In genomic region chr3:94974528-94975422, GRCm38 (mm10) we compare ENCODE assay signal across 8 mouse cellular contexts. TPM values are rescaled to one million over a fixed set of nuclear protein-coding genes. Genes with fewer than 3 reads are reported as not detected.
DNase-seq lines count a peak whose midpoint lies in the region; ATAC-seq and TF ChIP-seq lines count a peak whose summit lies in the region.

Gene Pi4kb (plus strand): TSS chr3:94974731.

- peak; percentile 87 for TF ChIP-seq POLR2A in heart, adult 2 months (IDR thresholded peaks at IDR 0.05; ENCODE audit: insufficient read depth, low read depth, low read length)

- peak; percentile 48 for TF ChIP-seq CTCF in heart, adult 2 months (IDR thresholded peaks at IDR 0.05)

- no peaks in the 10 kb centered on the region for H3K27me3 ChIP-seq in embryonic facial prominence, embryonic 14.5 days (replicated peaks; ENCODE audit: control insufficient read depth, insufficient read depth, low read length)
- H3K27me3 ChIP-seq in heart, adult 2 months (ENCODE audit: control insufficient read depth, insufficient read depth, low read length): no peaks in the 10 kb centered on the region
- H3K27me3 ChIP-seq in limb, embryonic 13.5 days: no peaks in the 10 kb centered on the region
- no peaks in the 10 kb centered on the region for H3K27me3 ChIP-seq in midbrain, embryonic 16.5 days (ENCODE audit: control insufficient read depth, insufficient read depth, low read depth, low read length)

- 2% methylated on average over 53 of the region's 57 CpGs for WGBS in embryonic facial prominence, embryonic 14.5 days
- under 1% methylated on average over 57 of the region's 57 CpGs for WGBS in heart, adult 2 months
- under 1% methylated on average over 57 of the region's 57 CpGs for WGBS in limb, embryonic 13.5 days
- under 1% methylated on average over 52 of the region's 57 CpGs for WGBS in midbrain, embryonic 16.5 days

- intact Hi-C loops in heart, adult 2 months (cut with DNase I): loop anchor here (1.0 to 2.0 kb wide), 3 partner anchors 11 to 22 kb away; partner anchors contain the start of gene Rfx5

- H3K9me3 ChIP-seq in embryonic facial prominence, embryonic 14.5 days (ENCODE audit: control insufficient read depth, low read length): no peaks in the 10 kb centered on the region
- no peaks in the 10 kb centered on the region for H3K9me3 ChIP-seq in limb, embryonic 13.5 days
- no peaks in the 10 kb centered on the region for H3K9me3 ChIP-seq in midbrain, embryonic 16.5 days (replicated peaks; ENCODE audit: control insufficient read depth, low read length, poor library complexity, severe bottlenecking)

- H3K9ac ChIP-seq in embryonic facial prominence, embryonic 14.5 days (ENCODE audit: low read depth, low read length): peak within 1 kb of the TSS; percentile 93
- peak within 1 kb of the TSS; percentile 97 for H3K9ac ChIP-seq in heart, adult 2 months (ENCODE audit: low read depth, low read length)
- peak within 1 kb of the TSS; percentile 94 for H3K9ac ChIP-seq in limb, embryonic 13.5 days
- H3K9ac ChIP-seq in midbrain, embryonic 16.5 days (ENCODE audit: low read depth, low read length): peak within 1 kb of the TSS; percentile 89

- peak within 1 kb of the TSS; percentile 94 for H3K4me3 ChIP-seq in embryonic facial prominence, embryonic 14.5 days (ENCODE audit: low read depth, low read length)
- H3K4me3 ChIP-seq in heart, adult 2 months: peak within 1 kb of the TSS; percentile 80
- peak within 1 kb of the TSS; percentile 89 for H3K4me3 ChIP-seq in limb, embryonic 13.5 days
- H3K4me3 ChIP-seq in midbrain, embryonic 16.5 days (ENCODE audit: low read depth, low read length): peak within 1 kb of the TSS; percentile 75

- H3K4me2 ChIP-seq in embryonic facial prominence, embryonic 14.5 days (ENCODE audit: low read depth, low read length): peak within 1 kb of the TSS; percentile 84
- H3K4me2 ChIP-seq in limb, embryonic 13.5 days (replicated peaks): peak within 1 kb of the TSS; percentile 78
- H3K4me2 ChIP-seq in midbrain, embryonic 16.5 days (ENCODE audit: low read length): peak within 1 kb of the TSS; percentile 54

- peaks cover 23% of the 10 kb centered on the region; the same call in 1 of the 2 replicates for H3K36me3 ChIP-seq in embryonic facial prominence, embryonic 14.5 days (ENCODE audit: control insufficient read depth, insufficient read depth, low read length)
- H3K36me3 ChIP-seq in heart, adult 2 months (ENCODE audit: control insufficient read depth, insufficient read depth, low read length): peaks cover 14% of the 10 kb centered on the region
- H3K36me3 ChIP-seq in limb, embryonic 13.5 days: peaks cover 15% of the 10 kb centered on the region
- no peaks in the 10 kb centered on the region for H3K36me3 ChIP-seq in midbrain, embryonic 16.5 days (ENCODE audit: control insufficient read depth, insufficient read depth, low read length)

- ATAC-seq in embryonic facial prominence, embryonic 14.5 days (ENCODE audit: low read depth): peak; percentile 96
- ATAC-seq in limb, embryonic 13.5 days (ENCODE audit: low FRiP score, low read depth): peak; percentile 94
- peak; percentile 95 for ATAC-seq in midbrain, embryonic 16.5 days

- peak; percentile 95 for DNase-seq in 3T3-L1 (ENCODE audit: low read depth, low spot score)
- peak; percentile 59 to 79 for DNase-seq in adrenal gland, postnatal 4 days (ENCODE audit: low spot score in 2 of 2)
- DNase-seq in embryonic facial prominence, embryonic 14.5 days (ENCODE audit: low spot score): peak; percentile 97
- peak; percentile 90 to 91 for DNase-seq in heart, adult 2 months
- peak; percentile 83 to 89 for DNase-seq in kidney, adult 8-10 months
- DNase-seq in spleen, postnatal 10 days (ENCODE audit: low spot score in 2 of 2): peak; percentile 91 to 95

- H3K79me2 ChIP-seq in heart, adult 2 months (replicated peaks; ENCODE audit: control insufficient read depth, insufficient read depth, low read length): peaks cover 5% of the 10 kb centered on the region

- TF ChIP-seq EP300 in heart, adult 2 months (IDR thresholded peaks at IDR 0.05; ENCODE audit: insufficient read depth, low read depth, low read length): peak; percentile 70; the same call in 1 of the 2 replicates

- H3K27ac ChIP-seq in embryonic facial prominence, embryonic 14.5 days (replicated peaks; ENCODE audit: low read depth, low read length): peak within 1 kb of the TSS; percentile 92
- H3K27ac ChIP-seq in heart, adult 2 months: peak within 1 kb of the TSS; percentile 92
- peak within 1 kb of the TSS; percentile 82 for H3K27ac ChIP-seq in limb, embryonic 13.5 days
- H3K27ac ChIP-seq in midbrain, embryonic 16.5 days (ENCODE audit: low read length): peak within 1 kb of the TSS; percentile 91

- peaks cover 14% of the 10 kb centered on the region for H3K4me1 ChIP-seq in embryonic facial prominence, embryonic 14.5 days (ENCODE audit: control insufficient read depth, insufficient read depth, low read length)
- H3K4me1 ChIP-seq in heart, adult 2 months (ENCODE audit: control insufficient read depth, insufficient read depth, low read length): peaks cover 3% of the 10 kb centered on the region
- H3K4me1 ChIP-seq in limb, embryonic 13.5 days: peaks cover 13% of the 10 kb centered on the region
- peaks cover 14% of the 10 kb centered on the region for H3K4me1 ChIP-seq in midbrain, embryonic 16.5 days (ENCODE audit: control insufficient read depth, insufficient read depth, low read length)

RNA-seq across cellular contexts. Expression of gene Pi4kb, which starts in this region (rescaled TPM):
- total RNA-seq in adrenal gland, postnatal 4 days (2021): 10 to 100 TPM; 51.8 to 56.2 TPM
- polyA plus RNA-seq in embryonic facial prominence, embryonic 14.5 days (2014; fragmentation: Nextera tagmentation; extraction: Ambion mirVana): 26.5 and 28.2 TPM in 2 replicates
- total RNA-seq in heart, adult 2 months (2021): 10 to 100 TPM; 25.8 to 29.5 TPM
- 18.7 and 28.7 TPM in 2 replicates for polyA plus RNA-seq in heart, adult 2 months (2012; rRNA removed)
- 27.8 and 34.3 TPM in 2 replicates for polyA plus RNA-seq in limb, embryonic 13.5 days (2015; fragmentation: Nextera tagmentation; extraction: Ambion mirVana)
- 21.1 and 22.4 TPM in 2 replicates for polyA plus RNA-seq in midbrain, embryonic 16.5 days (2015; fragmentation: Nextera tagmentation; extraction: Ambion mirVana)

Comparison
In these comparisons a context has a peak if more than half of its experiments do, and no peak if none do; other contexts are left out.
1. Peak in every context shown above with its lines: DNase-seq, ATAC-seq, H3K4me3 ChIP-seq and H3K27ac ChIP-seq.